Mouse (Mus musculus) heart, embryonic 12.5 days (tissue): ENCODE results near the gene Olfr519. TPM values are rescaled to one million over a fixed set of nuclear protein-coding genes. Genes with fewer than 3 reads are reported as not detected.

Experiments
- ATAC-seq: fragments of 200-750 bp; cut with Nextera tagmentation; 2 replicates; pipeline ENCODE4 v1.8.0; 2017; ENCODE audit warnings: moderate TSS enrichment, moderate library complexity; ENCODE audit not compliant: insufficient number of reproducible peaks, low FRiP score
- H3K27ac ChIP-seq: fragments of 300-500 bp; sonication (generic); 2 replicates; pipeline ENCODE4 v1.5.1; 2016; ENCODE audit warnings: mild to moderate bottlenecking, moderate library complexity; ENCODE audit not compliant: poor library complexity, severe bottlenecking
- H3K27me3 ChIP-seq: fragments of 300-500 bp; sonication (generic); replicated peaks from 2 replicates; pipeline ENCODE4 v1.6.1; 2016; ENCODE audit warnings: mild to moderate bottlenecking, moderate library complexity
- H3K36me3 ChIP-seq: fragments of 300-500 bp; sonication (generic); 2 replicates; pipeline ENCODE4 v1.6.1; 2016; ENCODE audit warnings: mild to moderate bottlenecking, moderate library complexity
- H3K4me1 ChIP-seq: fragments of 300-500 bp; sonication (generic); replicated peaks from 2 replicates; pipeline ENCODE4 v1.6.1; 2016; ENCODE audit warnings: mild to moderate bottlenecking
- H3K4me2 ChIP-seq: fragments of 300-500 bp; sonication (generic); 2 replicates; pipeline ENCODE4 v1.6.1; 2016; ENCODE audit warnings: mild to moderate bottlenecking, moderate library complexity
- H3K4me3 ChIP-seq: fragments of 300-500 bp; sonication (generic); 2 replicates; pipeline ENCODE4 v1.5.1; 2016; ENCODE audit warnings: mild to moderate bottlenecking
- H3K9ac ChIP-seq: fragments of 300-500 bp; sonication (generic); 2 replicates; pipeline ENCODE4 v1.6.1; 2016; ENCODE audit warnings: mild to moderate bottlenecking, moderate library complexity
- H3K9me3 ChIP-seq: fragments of 300-500 bp; sonication (generic); replicated peaks from 2 replicates; pipeline ENCODE4 v1.6.1; 2016; ENCODE audit warnings: mild to moderate bottlenecking, moderate library complexity
- WGBS: fragments of 180-500 bp; shearing (Covaris S2); methylation state at CpG from one replicate; pipeline ENCODE4 v1.1.7; 2016; 5-methylcytosine and 5-hydroxymethylcytosine counted together
- polyA plus RNA-seq: library from polyadenylated mRNA; unstranded; fragments of >200 nt; fragmentation: Nextera tagmentation; extraction: Ambion mirVana; gene quantifications from 2 replicates; pipeline ENCODE4 v1.2.1, GENCODE M21; 2016

The Olfr519 gene
- polyA plus RNA-seq, 1 experiment from 2014 or later, result not detected

GRCm38 (mm10) chr7:108903969-108904368 is 9.7 kb upstream of the Olfr519 start:
- Histone ChIP-seq H3K36me3 (no peaks in the 10 kb centered on the region), H3K4me3 (no peak overlapping the region), H3K9me3 (no peaks in the 10 kb centered on the region), H3K9ac (no peak overlapping the region), H3K27me3 (no peaks in the 10 kb centered on the region), H3K27ac (no peak overlapping the region), H3K4me2 (no peak overlapping the region), H3K4me1 (no peaks in the 10 kb centered on the region)
- no peak for ATAC-seq
- WGBS, result 71% methylated on average over 2 of the region's 2 CpGs

DNA sequence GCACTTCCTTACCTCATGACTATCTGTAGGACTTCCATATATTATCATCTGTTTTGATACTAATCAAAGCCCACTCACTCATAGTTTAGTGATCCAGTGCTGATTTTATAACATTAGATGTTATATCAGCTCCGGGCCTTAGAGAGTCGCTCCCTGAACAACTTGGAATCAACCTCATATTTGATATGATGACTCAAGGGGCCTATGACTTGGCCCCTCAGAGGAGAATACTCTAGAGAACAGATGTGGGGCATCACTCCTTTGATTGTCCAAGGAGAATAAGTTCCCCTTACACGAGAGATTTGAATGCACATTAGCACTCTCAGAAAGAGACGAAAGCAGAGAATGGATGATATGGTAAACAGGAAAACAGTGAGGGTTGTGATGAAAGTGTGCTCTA is 9.3 kb downstream of the Olfr519 start, which contains the start of gene Olfr518:
Gene Olfr518 (minus strand): TSS at position 101 of the 400 bp plus-strand sequence.
- WGBS, result 71% methylated on average over 4 of the region's 4 CpGs
- no peaks in the 10 kb centered on the region for H3K4me1 ChIP-seq
- no peaks in the 10 kb centered on the region for H3K36me3 ChIP-seq

DNA sequence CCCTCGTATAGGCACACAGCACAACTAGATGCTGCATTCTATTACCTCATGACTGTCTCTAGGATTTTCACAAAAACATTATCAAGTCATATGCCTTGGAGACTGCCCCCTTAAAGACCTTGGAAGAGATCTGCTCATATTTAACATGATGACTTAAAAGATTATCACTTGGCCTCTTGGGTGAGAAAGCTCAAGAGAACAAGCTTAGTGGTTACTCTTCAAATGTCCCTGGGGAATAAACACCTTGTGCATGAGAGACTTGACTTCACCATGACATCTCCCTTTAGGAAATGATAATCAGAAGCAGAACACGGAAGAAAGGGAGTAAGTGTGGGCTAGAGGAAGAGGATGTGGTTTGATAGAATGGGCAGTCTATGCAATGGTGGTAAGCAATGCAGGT is 21.9 kb downstream of the Olfr519 start, which contains the start of gene Olfr517:
Gene Olfr517 (minus strand): TSS at position 101 of the 400 bp plus-strand sequence.
- WGBS, result 63% methylated on average over 2 of the region's 2 CpGs
- H3K4me1 ChIP-seq, result no peaks in the 10 kb centered on the region
- H3K9ac ChIP-seq, result no peak within 1 kb of the TSS
- no peak for ATAC-seq
- no peaks in the 10 kb centered on the region for H3K27me3 ChIP-seq
- H3K9me3 ChIP-seq, result no peaks in the 10 kb centered on the region
- H3K4me3 ChIP-seq, result no peak within 1 kb of the TSS
- no peaks in the 10 kb centered on the region for H3K36me3 ChIP-seq
- H3K4me2 ChIP-seq, result no peak within 1 kb of the TSS
- H3K27ac ChIP-seq, result no peak within 1 kb of the TSS

More for the DNA sequence above, 9.3 kb downstream of the Olfr519 start, which contains the start of gene Olfr518:
- H3K27me3 ChIP-seq, result no peaks in the 10 kb centered on the region
- H3K9ac ChIP-seq, result no peak within 1 kb of the TSS
- H3K27ac ChIP-seq, result no peak within 1 kb of the TSS
- no peak within 1 kb of the TSS for H3K4me3 ChIP-seq
- H3K9me3 ChIP-seq, result no peaks in the 10 kb centered on the region
- H3K4me2 ChIP-seq, result no peak within 1 kb of the TSS
- no peak for ATAC-seq

GRCm38 (mm10) chr7:108850429-108850828 is 43.8 kb downstream of the Olfr519 start, which contains the start of gene Olfr516:
Gene Olfr516 (minus strand): TSS chr7:108850529.
- ATAC-seq, result no peak
- no peaks in the 10 kb centered on the region for H3K4me1 ChIP-seq
- no peaks in the 10 kb centered on the region for H3K36me3 ChIP-seq
- no peak within 1 kb of the TSS for H3K4me2 ChIP-seq
- H3K4me3 ChIP-seq, result no peak within 1 kb of the TSS
- no peak within 1 kb of the TSS for H3K9ac ChIP-seq
- no peaks in the 10 kb centered on the region for H3K9me3 ChIP-seq
- H3K27ac ChIP-seq, result no peak within 1 kb of the TSS
- 70% methylated on average over 2 of the region's 2 CpGs for whole genome bisulfite sequencing
- H3K27me3 ChIP-seq, result no peaks in the 10 kb centered on the region

Other genes with a start within 250 kb of the Olfr519 start
- not detected in 2 replicates for gene Olfr509, start 242.5 kb downstream of the Olfr519 start, polyA plus RNA-seq
- not detected in 2 replicates for gene Olfr510, start 228.0 kb downstream of the Olfr519 start, polyA plus RNA-seq
- not detected in 2 replicates for gene Olfr512, start 181.1 kb downstream of the Olfr519 start, polyA plus RNA-seq
- not detected in 2 replicates for gene Olfr513, start 143.4 kb downstream of the Olfr519 start, polyA plus RNA-seq
- gene Olfr514, start 68.4 kb downstream of the Olfr519 start, polyA plus RNA-seq, result not detected in 2 replicates
- gene Olfr516, start 43.9 kb downstream of the Olfr519 start, polyA plus RNA-seq, result not detected in 2 replicates
- not detected in 2 replicates for gene Olfr517, start 22.0 kb downstream of the Olfr519 start, polyA plus RNA-seq
- not detected in 2 replicates for gene Olfr518, start 9.4 kb downstream of the Olfr519 start, polyA plus RNA-seq
- 8.0 and 8.1 TPM in 2 replicates for gene Nlrp10, start 35.8 kb upstream of the Olfr519 start, polyA plus RNA-seq
- 50.3 and 52.1 TPM in 2 replicates for gene Eif3f, start 40.0 kb upstream of the Olfr519 start, polyA plus RNA-seq
- gene Tub, start 55.9 kb upstream of the Olfr519 start, polyA plus RNA-seq, result 0.54 and 0.61 TPM in 2 replicates
- gene Ric3, start 188.9 kb upstream of the Olfr519 start, polyA plus RNA-seq, result 0.94 and 1.5 TPM in 2 replicates